Mouse (Mus musculus) fibroblast of lung, adult 2 months (primary cell): ENCODE data around the gene Tmem158.
A peak's percentile ranks its signal among the peaks of the same experiment; 100 is the strongest.

Source experiments
- DNase-seq: peaks from one replicate; pipeline ENCODE4 v3.0.0-alpha.2; 2011; ENCODE audit warnings: low read depth

Tmem158 gene

DNA sequence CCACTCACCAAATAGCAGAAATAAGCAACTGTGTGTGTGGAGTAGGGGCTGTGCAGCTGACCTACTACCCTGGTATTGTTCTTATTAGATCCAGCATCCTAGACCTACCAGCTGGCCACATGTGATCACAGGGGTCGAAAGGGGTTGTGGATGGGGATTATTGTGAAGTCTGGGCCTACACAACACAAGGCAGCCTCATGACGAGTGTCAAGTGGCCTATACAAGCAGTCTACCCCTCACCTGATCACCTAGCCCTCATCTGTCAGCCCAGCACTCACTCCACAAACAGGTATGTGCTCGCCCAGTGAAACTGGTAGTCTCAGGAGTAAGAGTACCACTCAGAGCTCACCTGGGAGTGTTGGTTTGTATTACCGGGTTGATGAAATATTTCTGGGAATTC is 15.4 kb downstream of the Tmem158 start:
- no peak for DNase-seq

DNA sequence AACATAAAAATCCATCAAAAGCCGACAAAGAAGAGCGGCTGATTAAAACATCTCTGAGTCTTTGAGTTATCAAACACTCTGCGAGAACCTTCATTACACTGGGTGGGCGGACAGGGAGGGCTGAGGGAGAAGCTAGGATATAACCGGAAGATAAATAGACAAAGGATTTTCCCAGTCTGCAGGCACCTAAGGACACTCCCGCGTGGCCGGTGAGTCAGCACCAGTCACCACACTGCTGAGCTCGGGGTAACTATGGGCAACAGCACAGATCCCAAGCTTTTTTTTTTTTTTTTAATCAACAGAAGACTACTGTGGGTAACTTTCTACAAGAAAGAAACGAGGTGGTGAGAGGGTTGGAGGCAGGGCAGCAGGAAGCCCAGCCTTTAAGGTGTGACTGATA is 16.6 kb downstream of the Tmem158 start:
- peak; percentile 83 for DNase-seq

DNA sequence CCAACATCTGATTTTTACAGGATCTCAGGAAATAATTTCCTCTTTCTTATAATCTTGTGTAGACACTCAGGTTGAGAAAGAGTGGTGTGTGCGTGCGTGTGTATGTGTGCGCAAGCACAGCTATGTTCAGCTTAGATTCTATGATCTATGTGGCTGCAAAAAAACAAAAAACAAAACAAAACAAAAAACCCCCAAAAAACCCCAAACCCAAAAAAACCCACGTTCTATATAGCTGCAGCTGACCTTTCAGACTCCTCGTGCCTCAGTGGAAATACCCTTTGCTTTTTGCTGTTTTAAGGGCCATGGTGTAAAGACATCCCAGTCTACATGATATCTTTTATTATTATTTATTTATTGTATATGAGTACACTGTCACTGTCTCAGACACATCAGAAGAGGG is 19.4 kb downstream of the Tmem158 start:
- no peak for DNase-seq

DNA sequence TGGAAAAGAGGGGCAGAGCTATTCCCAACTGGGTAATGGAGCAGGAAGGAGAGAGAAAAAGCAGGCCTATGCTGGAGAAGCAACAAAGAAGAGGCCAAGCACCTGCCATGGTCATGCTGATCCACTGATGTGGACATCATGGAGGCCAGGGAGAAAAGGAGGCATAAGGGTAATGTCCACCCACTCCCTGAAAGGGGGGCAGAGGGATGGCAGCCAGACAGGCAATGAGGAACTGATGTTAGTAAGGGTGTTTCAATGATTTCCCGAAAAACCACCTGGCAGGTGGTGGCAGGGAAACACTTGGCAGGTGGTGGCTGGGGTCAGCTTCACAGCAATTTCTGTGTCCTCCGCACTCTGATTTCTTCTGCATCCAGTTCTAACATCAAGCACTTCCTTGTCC is 19.8 kb downstream of the Tmem158 start:
- DNase-seq = no peak

DNA sequence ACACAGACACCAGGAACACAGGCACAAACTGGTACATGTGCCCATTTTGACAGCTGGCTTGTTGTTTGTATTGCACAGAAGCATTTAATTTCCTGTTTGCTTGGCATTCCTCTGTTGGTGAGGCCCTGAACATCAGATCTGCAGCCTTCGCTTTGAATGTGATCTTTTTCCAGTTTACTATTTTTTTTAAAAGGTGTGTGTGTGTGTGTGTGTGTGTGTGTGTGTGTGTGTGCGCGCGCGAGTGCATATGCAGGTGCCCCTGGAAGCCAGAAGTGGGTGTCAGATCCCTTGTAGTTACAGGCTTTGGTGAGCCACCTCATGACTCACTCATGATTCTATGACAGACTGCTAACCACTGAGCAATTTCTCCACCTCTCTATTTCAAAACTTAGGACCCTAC is 20.3 kb downstream of the Tmem158 start:
- no peak for DNase-seq

DNA sequence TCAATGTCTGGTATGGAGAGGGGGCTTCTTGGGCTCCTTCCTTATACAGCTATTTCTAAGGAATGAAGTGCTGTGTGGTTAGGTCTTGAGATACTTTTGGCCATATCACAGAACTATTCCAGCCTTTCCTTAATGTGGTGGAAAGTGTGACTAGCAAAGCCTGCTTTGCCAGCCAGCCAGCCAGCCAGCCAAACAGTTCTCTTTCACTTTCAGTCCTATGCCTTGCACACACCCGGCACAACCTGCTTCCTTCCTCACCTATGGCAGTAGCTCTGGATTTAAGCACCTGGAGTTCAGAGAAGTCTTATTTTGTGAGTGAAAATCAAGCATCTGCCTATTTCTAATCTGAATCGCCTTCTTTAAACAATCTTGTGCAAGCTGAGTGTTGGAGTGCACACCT is 20.9 kb downstream of the Tmem158 start:
- DNase-seq = no peak

DNA sequence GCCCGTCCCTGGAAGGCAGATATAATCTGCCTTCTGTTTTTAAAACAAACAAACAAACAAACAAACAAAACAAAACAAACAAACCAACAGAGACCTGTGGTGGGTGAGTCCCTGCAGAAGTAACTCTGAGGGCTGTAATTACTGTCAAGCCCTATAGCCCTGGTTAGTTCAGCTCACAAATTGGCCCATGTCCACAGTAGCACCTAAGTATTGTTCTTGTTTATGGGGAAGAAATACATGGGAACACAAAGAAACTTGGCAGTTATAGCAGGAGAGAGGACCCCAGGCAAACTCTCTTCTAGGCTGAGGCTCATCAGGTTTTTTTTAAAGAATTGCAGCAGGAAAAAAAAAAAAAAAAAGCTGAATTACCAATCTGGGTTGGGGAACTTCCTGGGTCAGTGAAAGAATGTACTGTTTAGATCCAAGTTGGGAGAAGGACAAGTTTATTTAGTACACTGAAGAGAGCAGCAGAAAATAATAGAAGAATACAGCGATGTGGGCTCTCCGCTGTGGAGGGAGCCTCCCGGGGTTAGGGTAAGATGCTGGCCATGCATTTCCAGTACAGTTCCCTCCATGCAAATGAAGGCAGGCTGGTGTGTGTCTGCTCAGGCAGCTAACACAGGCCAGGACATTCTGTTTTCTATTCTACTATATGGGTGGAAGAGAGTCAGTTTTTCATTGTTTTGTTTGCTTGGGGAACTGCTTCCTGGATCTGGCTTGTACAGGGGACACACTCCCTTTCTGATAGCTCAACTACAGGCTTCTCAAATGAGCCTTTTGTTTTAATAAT is 22.1 kb downstream of the Tmem158 start:
- DNase-seq = no peak

DNA sequence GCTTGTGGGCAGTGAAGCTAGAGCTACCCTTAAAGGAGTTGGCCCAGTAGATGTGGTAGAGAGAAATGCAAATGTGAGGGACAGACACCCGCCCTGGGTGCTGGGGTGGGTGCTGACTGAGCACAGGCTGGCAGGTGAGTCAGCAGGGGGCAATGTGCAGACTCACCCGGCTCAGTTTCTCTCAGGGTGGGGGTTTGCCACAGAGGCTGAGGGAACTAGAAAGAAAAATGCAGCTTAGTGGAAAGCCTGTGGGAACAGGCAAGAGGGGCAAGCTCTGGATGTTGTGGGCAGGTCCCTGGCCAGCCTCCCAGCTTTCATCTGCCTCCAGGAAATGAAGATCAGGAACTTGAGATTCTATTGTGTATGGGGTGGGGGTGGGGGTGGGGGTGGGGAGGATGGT is 22.8 kb downstream of the Tmem158 start:
- peak; percentile 73 for DNase-seq

DNA sequence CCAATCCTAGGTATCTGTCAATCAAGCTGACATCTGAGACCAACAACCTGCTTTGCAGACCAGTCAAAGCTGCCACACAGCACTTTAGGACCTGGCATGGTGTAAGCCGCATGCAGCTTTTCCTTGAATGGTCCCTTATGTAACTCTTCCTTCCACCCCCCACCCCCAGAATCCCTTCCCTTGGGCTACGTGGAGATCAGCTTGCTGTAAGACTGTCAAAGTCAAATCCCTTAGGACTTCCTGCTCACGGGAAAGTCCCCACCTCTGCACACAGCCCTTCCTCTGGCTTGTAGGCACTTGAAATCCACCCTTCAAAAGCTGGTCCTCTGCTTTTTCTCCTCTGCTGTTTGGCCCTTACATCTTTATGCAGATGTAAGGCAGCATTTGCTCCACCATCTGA is 24.9 kb downstream of the Tmem158 start:
- no peak for DNase-seq

DNA sequence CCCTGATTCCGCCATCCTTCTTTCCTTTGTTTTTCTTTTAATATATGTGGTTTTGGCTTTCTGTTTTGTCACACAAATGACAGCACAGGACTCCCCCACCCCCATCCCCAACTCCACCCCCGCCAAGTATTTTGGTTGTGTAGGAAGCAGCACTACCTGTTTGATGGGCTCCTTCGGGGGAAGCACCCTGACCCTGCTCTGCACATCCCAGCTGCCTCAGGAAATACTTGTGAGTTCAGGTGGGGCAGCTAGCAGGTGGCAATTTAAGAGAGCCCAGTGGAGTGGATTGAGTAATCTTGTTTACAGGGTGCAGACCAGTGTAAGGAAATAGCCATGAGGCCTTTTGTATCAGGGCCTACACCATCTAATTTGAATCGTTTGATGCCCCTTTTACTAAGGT is 30.7 kb downstream of the Tmem158 start:
- DNase-seq = no peak

DNA sequence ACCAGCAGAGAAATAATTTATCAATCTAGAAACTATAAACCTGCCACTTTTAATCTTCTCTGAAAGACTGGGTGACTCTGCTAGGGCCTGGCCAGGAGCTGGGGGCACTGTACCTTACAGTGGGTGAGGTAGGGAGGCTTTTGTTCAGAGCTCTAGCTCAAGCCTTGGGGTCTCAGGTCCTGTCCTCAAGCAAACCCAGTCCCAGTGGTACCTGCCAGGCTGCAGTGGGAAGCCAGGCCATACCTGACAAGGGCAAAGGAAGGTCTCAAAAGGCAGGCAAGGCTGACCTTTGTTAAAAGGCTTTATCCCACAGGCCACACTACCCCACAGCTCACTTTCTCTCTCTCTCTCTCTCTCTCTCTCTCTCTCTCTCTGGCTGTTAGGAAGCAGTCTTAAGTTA is 31.9 kb downstream of the Tmem158 start:
- DNase-seq = no peak

DNA sequence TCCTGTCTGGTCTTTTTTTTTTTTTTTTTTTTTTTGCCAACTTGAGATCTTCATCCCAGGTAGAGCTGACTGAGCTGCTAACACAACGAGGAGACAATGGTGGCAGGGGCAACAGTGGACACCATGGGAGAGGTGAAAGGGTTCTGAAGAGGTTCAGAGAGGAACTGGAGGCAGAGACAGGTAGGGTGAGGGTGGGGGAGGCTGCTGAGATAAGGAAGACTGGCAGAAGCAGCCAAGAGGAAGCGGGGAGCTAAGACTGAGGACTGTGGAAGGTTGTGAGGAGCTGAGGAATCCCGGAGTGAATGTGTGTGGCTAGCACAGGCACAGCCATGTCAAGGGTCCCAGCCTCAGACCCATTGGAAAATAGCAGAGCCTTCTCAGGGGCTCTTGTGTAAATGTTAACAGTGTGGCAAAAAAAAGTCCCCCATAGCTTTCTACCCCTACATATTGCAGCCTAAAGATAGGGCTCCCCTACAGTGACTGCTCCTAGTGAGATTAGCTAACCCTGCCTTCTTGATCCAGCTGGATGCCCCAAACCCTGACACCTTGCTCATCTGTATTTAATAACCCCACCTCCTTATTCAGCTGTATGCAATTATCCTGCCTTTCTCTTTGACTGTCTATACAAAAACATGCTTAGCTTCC is 33.3 kb downstream of the Tmem158 start:
- no peak for DNase-seq

DNA sequence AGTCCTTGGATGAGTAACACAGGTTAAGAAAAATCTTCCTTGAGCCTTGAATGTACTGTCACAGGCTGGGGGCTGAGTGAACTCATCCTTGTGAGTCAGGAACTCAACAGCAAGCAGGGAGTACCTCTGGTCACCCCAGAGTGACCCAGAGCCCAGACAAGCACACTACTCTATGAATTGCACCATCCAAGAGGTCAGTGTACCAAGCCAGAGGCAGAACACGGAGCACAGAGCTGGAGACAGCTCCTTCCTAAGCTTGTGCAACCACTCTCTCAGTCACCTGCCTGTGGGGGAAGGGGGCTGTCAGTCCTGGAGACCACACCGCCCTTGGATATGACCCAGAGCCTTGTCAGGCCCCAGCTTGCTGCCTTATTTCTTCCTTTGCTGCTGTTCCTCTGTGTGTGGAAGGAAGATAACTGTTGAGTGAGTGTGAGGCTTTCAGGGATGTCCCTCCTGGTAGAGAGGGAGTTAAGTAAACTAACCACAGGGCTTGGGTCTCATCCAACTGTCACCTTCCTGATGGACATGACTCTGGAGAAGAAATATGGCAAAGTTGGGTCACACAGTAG is 35.6 kb downstream of the Tmem158 start:
- no peak for DNase-seq

DNA sequence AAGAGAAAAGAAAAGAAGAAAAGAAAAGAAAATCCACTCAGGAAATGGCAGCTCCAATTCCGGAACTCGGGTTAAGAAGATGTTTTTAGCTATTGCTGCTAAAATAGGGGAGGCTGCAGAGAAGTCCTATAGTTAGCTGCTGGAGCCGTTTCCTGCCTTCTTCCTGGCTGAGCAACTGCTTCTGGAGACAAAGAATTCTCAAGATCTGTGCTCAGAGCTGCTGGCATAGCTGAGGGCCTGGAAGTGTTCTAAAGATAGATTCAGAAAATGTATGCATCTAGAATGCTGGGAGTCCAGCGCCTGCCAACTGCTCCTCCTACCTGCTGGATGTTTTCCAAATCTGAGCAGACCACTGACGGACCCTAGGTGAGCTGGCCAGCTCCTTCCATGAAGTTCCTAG is 40.7 kb downstream of the Tmem158 start:
- no peak for DNase-seq

DNA sequence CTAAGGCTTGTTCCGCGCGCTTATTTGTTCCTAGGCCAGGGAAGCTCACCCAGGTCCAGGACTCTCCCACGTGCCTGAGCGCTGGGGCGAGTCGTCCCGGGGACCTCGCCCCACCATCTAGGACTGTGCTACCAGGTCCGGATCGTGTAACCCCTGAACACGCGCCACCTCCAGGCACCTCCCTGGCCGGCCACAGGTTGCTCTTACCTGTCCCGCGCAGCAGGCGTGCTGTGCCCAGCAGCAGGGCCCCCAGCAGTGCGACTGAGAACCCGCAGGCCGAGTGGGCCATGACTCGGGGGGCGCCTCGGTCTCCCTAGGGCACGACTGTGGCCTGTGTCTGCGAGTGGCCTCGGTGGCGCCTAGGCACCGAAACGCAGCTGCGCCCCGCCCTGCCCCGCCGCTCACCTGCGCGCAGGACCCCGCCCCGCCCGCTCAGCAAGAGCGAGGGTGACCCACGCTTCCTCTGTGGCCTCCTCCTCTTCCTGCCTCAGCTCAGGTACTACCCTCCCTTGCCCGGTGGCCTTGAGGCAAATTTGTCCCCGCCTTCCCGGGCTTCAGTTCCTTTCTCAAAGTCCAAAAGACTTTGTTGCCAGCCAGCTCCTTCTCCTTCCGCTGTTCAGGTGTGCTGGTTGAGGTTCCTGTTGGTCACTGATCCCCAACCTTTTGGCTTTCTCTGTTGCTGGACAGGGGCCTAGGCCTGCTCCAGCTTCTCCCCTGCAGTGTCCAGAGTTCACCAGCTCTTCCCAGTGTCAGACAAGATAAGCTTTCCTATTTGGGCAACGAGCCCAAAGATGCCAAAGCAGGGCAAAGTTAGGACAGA is 44.7 kb downstream of the Tmem158 start, which contains the start of gene Cdcp1:
Cdcp1 (minus strand) TSS at position 418 of the 820 bp plus-strand sequence.
- DNase-seq = no peak

DNA sequence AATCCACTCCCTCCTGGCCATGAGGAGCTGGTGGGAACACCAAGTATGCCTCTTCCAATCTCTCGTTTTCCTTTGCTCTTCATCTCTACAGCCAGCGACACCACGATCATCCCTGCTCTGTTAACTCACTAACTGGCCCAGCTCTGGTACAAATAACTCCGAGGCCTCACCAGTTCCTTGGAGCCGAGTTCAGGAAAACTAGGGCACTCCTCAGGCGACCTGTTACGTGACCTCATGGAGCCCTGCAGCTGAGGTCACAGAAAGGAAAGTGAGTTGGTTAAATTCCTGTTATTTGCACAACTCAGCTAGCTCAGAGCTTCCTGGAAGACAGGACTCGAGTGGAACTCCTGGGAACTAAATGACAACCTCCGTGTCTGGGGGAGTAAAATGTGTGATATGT is 47.2 kb downstream of the Tmem158 start:
- no peak for DNase-seq
